Mouse (Mus musculus): ENCODE results near the gene Gm10282. TPM values are rescaled to one million over a fixed set of nuclear protein-coding genes. Genes with fewer than 3 reads are reported as not detected.

Gm10282 gene
- total and polyA plus RNA-seq, 2 experiments from 2014 or later, result 3.9 to 9.0 TPM

DNA sequence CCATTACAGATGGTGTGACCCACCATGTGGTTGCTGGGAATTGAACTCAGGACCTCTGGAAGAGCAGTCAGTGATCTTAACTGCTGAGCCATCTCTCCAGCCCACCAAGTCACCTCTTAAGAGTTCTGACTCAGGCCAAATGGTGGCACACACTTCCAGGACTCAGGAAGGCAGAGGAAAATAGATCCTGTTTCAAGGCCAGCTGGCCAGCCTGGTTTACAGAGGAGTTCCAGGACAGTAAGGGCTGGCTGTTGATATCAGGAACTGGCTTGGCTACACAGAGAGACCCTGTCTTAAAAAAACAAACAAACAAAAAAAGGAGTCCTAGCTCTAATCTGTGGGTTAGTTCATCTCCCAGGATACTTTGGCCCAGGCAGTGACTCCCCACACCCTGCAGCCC is 32.0 kb upstream of the Gm10282 start:
- no peak overlapping the region for H3K4me2 ChIP-seq (ENCODE audit: low read depth, low read length, poor library complexity, severe bottlenecking)
- no peak overlapping the region for H3K9ac ChIP-seq (replicated peaks; ENCODE audit: low read length, poor library complexity, severe bottlenecking)
- no peak for TF ChIP-seq CTCF (IDR thresholded peaks at IDR 0.05)
- peaks cover 63% of the 10 kb centered on the region for H3K36me3 ChIP-seq (ENCODE audit: insufficient read depth, low read length)
- H3K9me3 ChIP-seq (ENCODE audit: low read length), result no peaks in the 10 kb centered on the region
- no peak for ATAC-seq (ENCODE audit: low FRiP score)
- H3K27me3 ChIP-seq (ENCODE audit: insufficient read depth, low read length), result no peaks in the 10 kb centered on the region
- no peak overlapping the region for H3K4me3 ChIP-seq (ENCODE audit: low read depth, low read length)
- no peak overlapping the region for H3K27ac ChIP-seq (ENCODE audit: low read depth, low read length)
- DNase-seq (ENCODE audit: low spot score), result no peak
- no peaks in the 10 kb centered on the region for H3K4me1 ChIP-seq (ENCODE audit: insufficient read depth, low read length)

DNA sequence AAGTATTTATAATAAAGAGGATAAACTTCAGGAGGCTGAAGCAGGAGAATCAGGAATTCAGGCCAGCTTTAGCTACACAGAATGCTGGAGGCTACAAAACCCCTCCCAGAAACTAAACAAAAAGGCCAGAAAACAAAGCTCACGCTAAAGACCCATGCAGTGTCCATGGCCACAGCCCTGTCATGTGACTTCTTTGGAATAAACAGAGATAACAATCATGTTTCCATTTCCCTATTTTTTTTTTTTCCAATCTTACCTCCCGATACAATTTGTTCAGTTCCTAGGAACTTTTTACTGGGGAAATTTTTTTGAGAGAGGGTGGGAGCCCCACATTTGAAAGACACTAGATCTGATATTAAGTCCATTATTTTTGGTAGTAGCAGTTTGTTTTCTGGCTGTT is 31.2 kb upstream of the Gm10282 start:
- H3K4me3 ChIP-seq (ENCODE audit: low read depth, low read length), result no peak overlapping the region
- H3K9me3 ChIP-seq (ENCODE audit: low read length), result no peaks in the 10 kb centered on the region
- ATAC-seq (ENCODE audit: low FRiP score) (no peak), DNase-seq (ENCODE audit: low spot score) (no peak)
- no peak overlapping the region for H3K4me2 ChIP-seq (ENCODE audit: low read depth, low read length, poor library complexity, severe bottlenecking)
- no peaks in the 10 kb centered on the region for H3K27me3 ChIP-seq (ENCODE audit: insufficient read depth, low read length)
- H3K36me3 ChIP-seq (ENCODE audit: insufficient read depth, low read length), result peaks cover 55% of the 10 kb centered on the region
- H3K9ac ChIP-seq (replicated peaks; ENCODE audit: low read length, poor library complexity, severe bottlenecking), result no peak overlapping the region
- WGBS, result 87% methylated on average over 2 of the region's 2 CpGs
- no peak overlapping the region for H3K27ac ChIP-seq (ENCODE audit: low read depth, low read length)
- H3K4me1 ChIP-seq (ENCODE audit: insufficient read depth, low read length), result no peaks in the 10 kb centered on the region
- no peak for TF ChIP-seq CTCF (IDR thresholded peaks at IDR 0.05)

DNA sequence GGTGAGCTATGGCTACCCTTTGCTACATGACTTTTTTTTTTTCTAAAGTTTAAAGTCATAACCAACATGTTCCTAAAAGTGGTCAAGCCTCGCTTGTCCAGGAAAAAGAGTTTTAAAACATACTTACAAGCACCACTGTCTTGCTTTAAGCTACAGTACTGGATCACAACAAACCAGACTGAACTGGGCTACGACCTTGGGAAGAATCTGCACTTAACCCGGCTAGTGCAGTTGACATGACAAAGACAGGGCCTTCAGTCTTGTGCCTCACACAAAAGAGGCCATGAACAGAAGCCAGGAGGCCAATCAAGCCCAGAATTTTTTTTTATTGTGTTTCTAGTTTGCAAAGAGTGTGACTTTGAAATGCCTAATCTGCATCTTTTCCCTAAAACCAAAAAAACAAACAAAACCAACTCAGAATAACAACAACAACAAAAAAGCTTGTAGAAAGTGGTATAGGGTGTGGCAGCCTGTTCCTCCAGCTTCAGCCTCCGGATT is 29.1 kb upstream of the Gm10282 start:
- Histone ChIP-seq H3K27ac (ENCODE audit: low read depth, low read length) (no peak overlapping the region), H3K9me3 (ENCODE audit: low read length) (no peaks in the 10 kb centered on the region), H3K27me3 (ENCODE audit: insufficient read depth, low read length) (no peaks in the 10 kb centered on the region), H3K9ac (replicated peaks; ENCODE audit: low read length, poor library complexity, severe bottlenecking) (no peak overlapping the region), H3K4me1 (ENCODE audit: insufficient read depth, low read length) (no peaks in the 10 kb centered on the region), H3K4me2 (ENCODE audit: low read depth, low read length, poor library complexity, severe bottlenecking) (no peak overlapping the region), H3K4me3 (ENCODE audit: low read depth, low read length) (no peak overlapping the region), H3K36me3 (ENCODE audit: insufficient read depth, low read length) (peaks cover 36% of the 10 kb centered on the region)
- DNase-seq (ENCODE audit: low spot score) (no peak), ATAC-seq (ENCODE audit: low FRiP score) (no peak)
- WGBS, result 74% methylated on average over 4 of the region's 4 CpGs
- no peak for TF ChIP-seq CTCF (IDR thresholded peaks at IDR 0.05)

DNA sequence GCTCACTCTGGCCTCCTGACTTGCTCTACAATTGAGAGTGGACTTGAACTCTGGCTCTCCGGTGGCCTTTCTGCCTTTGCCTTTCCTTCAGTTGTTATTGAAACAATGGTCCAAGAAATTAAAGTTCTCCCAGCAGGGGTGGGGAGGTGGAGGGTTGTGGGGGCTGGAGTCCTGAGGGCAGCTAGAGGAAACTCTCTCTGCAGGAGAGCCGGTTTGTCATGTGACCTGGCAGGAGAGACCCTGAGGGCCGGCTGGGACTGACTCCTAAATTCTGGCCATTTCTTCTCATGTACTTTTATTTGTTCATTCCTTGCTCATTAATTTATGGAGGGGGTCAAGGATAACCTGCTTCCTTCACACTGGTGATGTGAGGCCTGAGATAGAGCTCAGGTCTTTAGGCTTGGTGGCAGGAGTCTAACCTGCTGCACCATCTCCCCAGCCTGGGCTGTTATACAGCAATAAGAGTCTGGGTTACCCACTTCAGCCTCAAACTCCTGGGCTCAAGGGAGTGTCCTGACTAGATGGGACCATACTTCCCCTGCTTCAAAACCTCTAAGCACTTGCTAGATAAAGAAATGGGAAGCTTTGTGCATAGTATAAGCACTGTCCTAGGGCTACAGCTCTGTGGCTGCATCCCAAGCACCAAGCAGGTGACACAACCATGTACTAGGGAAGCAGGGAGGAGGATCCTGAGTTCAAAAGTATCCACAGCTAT is 28.5 kb upstream of the Gm10282 start:
- H3K36me3 ChIP-seq (ENCODE audit: insufficient read depth, low read length), result peaks cover 30% of the 10 kb centered on the region
- H3K4me2 ChIP-seq (ENCODE audit: low read depth, low read length, poor library complexity, severe bottlenecking), result no peak overlapping the region
- no peak for TF ChIP-seq CTCF (IDR thresholded peaks at IDR 0.05)
- H3K27ac ChIP-seq (ENCODE audit: low read depth, low read length), result no peak overlapping the region
- H3K4me3 ChIP-seq (ENCODE audit: low read depth, low read length), result no peak overlapping the region
- no peaks in the 10 kb centered on the region for H3K4me1 ChIP-seq (ENCODE audit: insufficient read depth, low read length)
- ATAC-seq (ENCODE audit: low FRiP score), result no peak
- 59% methylated on average over 3 of the region's 3 CpGs for WGBS
- DNase-seq (ENCODE audit: low spot score), result no peak
- no peaks in the 10 kb centered on the region for H3K27me3 ChIP-seq (ENCODE audit: insufficient read depth, low read length)
- no peak overlapping the region for H3K9ac ChIP-seq (replicated peaks; ENCODE audit: low read length, poor library complexity, severe bottlenecking)
- H3K9me3 ChIP-seq (ENCODE audit: low read length), result no peaks in the 10 kb centered on the region

DNA sequence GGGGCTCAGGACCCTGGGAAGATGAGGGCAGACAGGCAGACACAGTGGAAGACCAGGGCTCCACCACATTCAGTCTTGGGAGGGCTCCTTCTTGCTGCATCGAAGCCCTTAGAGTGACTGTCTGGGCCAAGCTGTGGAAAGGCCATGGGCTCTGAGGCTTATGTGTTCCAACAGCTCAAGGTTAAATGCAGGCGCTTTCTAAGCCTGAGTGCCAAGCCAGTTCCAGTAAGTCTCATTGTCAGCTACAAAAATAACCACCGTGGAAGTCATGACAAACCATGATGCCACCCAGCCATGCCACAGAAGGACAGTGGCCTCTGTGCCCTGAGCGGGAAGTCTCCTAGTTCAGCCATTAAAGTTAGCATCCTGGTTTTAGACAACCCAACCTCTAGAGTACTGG is 26.6 kb upstream of the Gm10282 start:
- Histone ChIP-seq H3K4me2 (ENCODE audit: low read depth, low read length, poor library complexity, severe bottlenecking) (no peak overlapping the region), H3K36me3 (ENCODE audit: insufficient read depth, low read length) (peaks cover 26% of the 10 kb centered on the region), H3K9me3 (ENCODE audit: low read length) (no peaks in the 10 kb centered on the region), H3K27me3 (ENCODE audit: insufficient read depth, low read length) (no peaks in the 10 kb centered on the region), H3K4me3 (ENCODE audit: low read depth, low read length) (no peak overlapping the region), H3K9ac (replicated peaks; ENCODE audit: low read length, poor library complexity, severe bottlenecking) (no peak overlapping the region), H3K27ac (ENCODE audit: low read depth, low read length) (no peak overlapping the region), H3K4me1 (ENCODE audit: insufficient read depth, low read length) (no peaks in the 10 kb centered on the region)
- TF ChIP-seq CTCF (IDR thresholded peaks at IDR 0.05), result no peak
- DNase-seq (ENCODE audit: low spot score), result no peak
- no peak for ATAC-seq (ENCODE audit: low FRiP score)
- WGBS, result 93% methylated on average over 4 of the region's 4 CpGs

DNA sequence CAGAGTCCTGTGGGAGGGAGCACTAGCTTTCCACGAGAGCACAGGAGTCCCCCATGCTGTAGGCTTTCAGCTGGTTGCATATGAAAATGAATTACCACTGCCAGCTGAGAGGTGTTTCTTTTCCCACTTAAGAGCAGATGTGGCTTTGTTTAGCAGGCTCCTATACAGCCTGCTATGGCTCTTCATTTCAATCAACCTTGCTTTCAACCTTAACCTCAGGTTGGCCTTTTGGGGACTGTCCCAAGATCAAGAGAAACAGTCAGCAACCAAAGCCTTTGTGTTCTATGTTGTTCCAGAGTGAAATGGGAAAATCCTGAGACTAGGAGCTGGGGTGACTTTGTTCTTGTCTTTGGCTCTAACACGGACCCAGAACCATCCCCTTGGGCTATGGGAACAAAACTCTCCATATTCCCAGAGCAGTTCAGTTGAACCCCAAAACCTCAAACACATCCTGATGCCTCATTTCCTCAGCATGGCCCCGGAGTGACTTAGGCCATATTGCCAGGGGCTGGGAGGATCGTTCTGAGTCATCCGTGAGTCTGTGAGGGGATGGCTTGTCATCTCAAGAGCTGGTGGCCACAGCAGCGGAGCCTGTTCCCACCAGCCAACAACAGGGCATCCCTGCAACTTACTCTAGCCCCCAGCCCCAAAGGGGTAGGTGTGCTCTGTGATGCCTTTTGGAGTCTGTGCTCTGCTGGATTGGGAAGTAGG is 25.9 kb upstream of the Gm10282 start:
- WGBS, result 83% methylated on average over 6 of the region's 6 CpGs
- H3K27me3 ChIP-seq (ENCODE audit: insufficient read depth, low read length), result no peaks in the 10 kb centered on the region
- DNase-seq (ENCODE audit: low spot score) (no peak), ATAC-seq (ENCODE audit: low FRiP score) (no peak)
- no peak overlapping the region for H3K4me2 ChIP-seq (ENCODE audit: low read depth, low read length, poor library complexity, severe bottlenecking)
- H3K4me3 ChIP-seq (ENCODE audit: low read depth, low read length), result no peak overlapping the region
- no peaks in the 10 kb centered on the region for H3K9me3 ChIP-seq (ENCODE audit: low read length)
- H3K4me1 ChIP-seq (ENCODE audit: insufficient read depth, low read length), result no peaks in the 10 kb centered on the region
- no peak overlapping the region for H3K27ac ChIP-seq (ENCODE audit: low read depth, low read length)
- H3K36me3 ChIP-seq (ENCODE audit: insufficient read depth, low read length), result peaks cover 26% of the 10 kb centered on the region
- no peak for TF ChIP-seq CTCF (IDR thresholded peaks at IDR 0.05)
- no peak overlapping the region for H3K9ac ChIP-seq (replicated peaks; ENCODE audit: low read length, poor library complexity, severe bottlenecking)

Measured in midbrain, postnatal 0 days (tissue).